Mouse (Mus musculus): ENCODE measurements around the gene Sqstm1. TPM values are rescaled to one million over a fixed set of nuclear protein-coding genes. Genes with fewer than 3 reads are reported as not detected.

Sqstm1 gene
- total RNA-seq, 2 experiments from 2014 or later, result 56.7 to 298 TPM

DNA sequence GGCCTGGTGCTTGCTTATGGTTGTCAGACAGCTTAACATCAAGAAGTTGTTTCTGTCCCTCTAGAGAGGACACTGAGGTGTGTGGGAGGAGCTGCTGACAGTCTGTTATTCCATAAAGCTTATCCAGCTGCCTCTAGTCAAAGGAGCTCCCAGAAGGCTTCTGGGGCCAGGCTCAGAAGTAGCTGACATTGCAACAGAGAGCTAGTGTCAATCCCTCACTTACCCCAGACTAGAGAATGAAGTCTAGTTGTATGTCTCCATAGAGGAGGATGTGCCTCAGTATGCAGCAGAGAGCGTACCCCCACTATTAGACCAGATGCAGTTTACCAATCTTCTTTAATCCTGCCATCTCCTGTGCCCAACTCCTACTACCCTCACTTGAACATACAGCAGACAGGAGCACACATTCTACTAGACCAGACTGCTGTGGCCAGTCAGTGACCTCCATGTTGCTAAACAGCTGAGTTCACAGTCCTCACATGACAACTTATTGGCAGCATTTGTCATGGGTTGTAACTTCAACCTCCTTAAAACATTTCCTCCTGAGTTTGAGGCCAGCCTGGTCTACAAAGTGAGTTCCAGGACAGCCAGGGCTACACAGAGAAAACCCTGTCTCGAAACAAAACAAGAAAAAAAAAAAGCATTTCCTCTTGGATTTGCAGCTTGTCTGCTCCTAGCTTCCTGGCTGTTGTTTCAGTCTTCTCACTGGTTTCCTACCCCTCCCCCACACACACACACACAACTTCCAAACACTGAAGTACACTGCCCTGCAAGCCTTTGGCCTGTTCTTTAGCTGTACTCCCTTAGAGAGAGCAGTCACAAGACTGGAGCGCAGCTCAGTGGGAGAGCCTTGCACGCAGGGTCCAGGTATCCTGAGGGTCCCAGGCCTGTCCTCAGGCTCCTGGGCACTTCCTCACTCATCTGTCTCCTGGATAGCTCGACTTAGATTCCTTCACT lies 31.8 kb downstream of the Sqstm1 start:
- no peak for ATAC-seq (ENCODE audit: poor library complexity, severe bottlenecking)

DNA sequence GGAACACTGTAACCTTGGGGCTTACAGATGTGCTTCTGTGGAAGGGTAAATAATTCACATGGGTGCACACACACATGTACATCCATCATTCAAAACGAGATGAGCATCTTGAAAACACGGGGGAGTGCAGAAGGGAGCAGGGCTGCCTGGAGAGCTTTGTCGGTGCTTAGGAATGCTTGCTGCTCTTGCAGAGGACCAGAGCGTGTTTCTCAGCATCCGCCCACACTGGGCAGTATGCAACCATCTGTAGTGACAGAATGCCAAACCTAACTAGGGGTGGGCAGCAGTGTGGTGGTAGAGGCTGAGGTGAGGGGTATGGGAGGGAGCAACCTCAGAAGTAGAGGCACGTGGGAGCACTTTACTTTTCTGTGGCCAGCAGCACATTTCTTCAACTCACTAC lies 33.5 kb downstream of the Sqstm1 start:
- no peak for ATAC-seq (ENCODE audit: poor library complexity, severe bottlenecking)

DNA sequence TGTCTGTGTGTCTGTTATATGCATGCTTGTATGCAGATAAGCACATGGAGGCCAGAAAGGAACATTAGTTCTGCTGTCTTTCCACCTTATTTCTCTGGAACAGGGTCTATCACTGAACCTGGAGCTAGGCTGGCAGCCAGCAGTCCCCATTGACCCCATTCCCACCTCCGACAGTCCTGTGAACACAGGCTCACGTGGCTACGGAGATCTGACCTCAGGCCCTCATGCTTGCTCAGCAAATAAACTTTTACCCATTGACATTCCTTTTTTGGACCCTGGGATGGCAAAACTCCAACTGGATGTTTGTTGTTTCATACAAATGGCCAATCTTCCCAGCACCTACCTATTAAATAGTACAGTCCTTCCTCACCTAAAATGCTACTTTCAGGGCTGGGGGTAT lies 34.3 kb downstream of the Sqstm1 start:
- no peak for ATAC-seq (ENCODE audit: poor library complexity, severe bottlenecking)

DNA sequence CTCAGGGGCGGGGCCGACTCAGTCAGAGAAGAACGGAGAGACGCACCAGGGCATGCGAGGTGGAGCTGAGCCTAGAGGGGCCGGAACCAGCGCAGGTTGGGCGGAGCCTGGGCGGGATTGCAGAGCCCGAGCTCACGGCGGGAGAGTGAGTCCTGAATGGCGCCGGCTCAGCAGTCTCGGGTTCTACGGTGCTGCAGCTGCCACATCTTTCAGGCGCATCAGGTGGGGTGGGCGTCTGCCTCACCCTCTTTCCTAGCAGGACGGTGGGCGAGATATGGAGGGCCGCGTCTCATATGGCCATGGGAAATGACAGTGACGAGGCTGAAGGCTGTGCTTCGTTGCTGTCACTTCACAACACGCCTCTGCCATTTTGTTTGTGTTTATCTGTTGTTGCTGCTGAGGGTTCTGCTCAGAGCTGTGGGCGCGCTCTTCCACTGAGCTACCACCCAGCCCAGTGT lies 35.9 kb downstream of the Sqstm1 start:
- ATAC-seq (ENCODE audit: poor library complexity, severe bottlenecking), result peak; percentile 100

DNA sequence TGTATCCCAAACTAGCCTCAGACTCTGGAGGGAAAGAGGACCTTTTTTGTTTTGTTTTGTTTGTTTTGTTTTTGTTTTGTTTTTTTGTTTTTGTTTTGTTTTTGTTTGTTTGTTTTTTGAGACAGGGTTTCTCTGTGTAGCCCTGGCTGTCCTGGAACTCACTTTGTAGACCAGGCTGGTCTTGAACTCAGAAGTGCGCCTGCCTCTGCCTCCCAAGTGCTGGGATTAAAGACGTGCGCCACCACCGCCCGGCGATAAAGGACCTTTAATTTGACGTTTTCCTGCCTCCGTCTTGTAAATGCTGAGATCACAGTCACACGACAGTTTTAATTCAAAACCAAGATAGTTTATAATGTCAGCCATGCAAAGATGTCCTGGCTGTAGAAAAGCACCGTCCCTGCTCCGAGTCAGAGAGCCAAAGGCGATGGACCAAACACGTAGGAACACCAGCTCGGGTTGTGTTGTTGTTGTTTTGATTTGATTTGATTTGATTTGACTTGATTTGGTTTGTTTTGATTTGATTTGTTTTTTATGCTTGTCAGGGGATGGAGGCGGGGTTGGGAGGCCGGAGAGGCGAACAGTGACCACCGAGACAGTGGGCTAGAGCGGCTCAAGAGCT lies 36.4 kb downstream of the Sqstm1 start, which contains the start of gene Mrnip:
Gene Mrnip (plus strand): TSS at position 334 of the 619 bp plus-strand sequence.
- peak; percentile 28 for ATAC-seq (ENCODE audit: poor library complexity, severe bottlenecking)

DNA sequence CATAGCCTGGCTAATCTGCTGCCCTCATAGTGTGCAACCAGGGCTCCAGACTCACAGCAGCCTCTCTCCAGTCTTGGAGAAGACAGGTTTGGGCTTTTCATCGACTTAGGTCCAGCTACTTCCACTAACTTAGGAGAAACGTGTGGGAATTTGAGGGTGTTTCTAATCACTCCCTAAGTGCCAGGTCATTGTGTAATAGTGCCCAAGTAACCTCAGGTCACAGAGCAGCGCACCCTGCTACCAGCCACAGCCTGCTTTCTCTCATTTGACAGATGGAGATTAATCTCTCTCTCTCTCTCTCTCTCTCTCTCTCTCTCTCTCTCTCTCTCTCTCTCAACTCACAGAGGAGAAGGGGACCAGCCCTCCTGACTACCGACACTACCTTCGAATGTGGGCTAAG lies 42.3 kb downstream of the Sqstm1 start:
- ATAC-seq (ENCODE audit: poor library complexity, severe bottlenecking), result no peak

DNA sequence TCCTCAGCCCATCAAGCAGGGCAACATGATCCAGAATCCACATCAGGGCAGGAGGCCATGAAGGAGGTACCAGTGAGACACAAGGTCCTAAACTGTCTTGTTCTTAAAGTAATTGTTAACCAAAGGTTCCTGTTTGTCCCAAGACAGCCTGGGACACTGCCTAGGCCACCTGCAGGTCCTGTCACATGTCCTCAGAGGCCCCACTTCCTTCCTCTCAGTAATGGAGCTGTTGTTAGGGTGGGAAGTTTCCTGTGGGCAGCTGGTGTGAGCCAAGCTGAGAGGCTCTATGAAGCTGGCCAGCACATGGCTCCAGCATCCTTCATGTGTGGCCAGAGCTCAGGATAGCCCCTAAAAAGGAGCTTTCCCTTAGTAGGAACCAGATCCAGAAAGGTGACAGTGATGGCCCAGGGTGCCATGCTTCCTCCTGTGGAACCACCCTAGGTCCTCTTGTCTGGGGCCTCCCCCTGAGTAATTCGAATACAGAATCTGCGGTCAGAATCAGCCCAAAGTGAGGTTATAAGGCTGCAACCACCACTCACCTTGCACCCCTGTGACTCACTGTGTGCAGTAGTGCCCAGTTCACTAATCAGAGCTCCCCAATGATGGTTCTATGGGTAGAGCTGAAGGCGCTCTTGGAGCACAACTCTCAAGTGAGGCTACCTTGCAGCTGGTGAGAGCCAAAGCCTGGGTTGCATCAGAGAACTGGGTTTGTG lies 48.1 kb downstream of the Sqstm1 start:
- ATAC-seq (ENCODE audit: poor library complexity, severe bottlenecking), result peak; percentile 15

DNA sequence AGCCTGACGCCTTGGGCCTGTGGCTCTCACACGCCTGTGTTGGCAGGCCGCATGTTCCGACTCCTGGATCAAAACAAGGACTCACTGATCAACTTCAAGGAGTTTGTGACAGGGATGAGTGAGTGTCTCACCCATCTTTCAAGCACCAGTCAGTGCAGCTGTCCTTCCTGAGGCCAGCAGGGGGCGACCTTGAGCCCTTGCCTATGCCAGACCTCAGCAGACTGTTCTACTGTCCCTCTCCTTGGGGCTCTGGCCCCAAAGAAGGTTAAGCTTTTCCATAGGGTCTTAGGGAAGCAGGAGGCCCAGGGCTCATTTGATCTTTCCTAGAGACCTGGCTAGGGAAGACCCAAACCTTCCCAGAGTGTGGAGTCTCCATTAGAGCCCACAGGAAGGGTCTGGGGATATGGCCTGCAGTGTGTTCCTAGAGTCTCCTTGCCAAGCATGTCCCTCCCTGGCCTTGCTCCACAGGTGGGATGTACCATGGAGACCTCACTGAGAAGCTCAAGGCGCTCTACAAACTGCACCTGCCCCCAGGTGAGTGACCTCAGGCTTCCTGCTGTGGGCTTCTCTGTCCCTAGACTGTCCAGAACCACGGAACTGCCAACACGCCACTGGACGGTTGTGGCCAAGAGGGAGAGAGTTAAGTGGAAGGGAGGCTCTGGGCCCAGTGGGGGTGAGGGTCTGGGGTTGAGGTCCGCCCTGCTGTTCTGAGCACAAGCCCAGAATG lies 48.9 kb downstream of the Sqstm1 start:
- peak; percentile 93 for ATAC-seq (ENCODE audit: poor library complexity, severe bottlenecking)

DNA sequence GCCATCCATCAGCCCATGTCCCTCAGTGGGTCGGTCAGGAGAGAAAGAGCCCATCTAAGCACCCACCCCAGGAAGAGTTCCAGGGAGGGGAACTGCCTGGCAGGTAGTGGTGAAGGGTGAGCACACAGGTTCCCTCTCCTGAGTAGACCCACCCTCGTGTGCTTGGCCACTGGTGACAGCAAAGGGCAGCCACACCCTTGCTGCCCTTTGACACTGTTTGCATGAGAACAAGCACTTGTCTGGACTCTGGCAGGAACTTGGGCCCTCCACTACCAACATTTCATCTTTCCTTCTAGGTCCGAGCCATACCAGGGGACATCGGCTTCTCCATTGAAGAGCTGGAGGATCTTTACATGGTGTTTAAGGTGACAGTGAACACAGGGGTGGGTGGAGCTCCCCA lies 51.3 kb downstream of the Sqstm1 start:
- no peak for ATAC-seq (ENCODE audit: poor library complexity, severe bottlenecking)

DNA sequence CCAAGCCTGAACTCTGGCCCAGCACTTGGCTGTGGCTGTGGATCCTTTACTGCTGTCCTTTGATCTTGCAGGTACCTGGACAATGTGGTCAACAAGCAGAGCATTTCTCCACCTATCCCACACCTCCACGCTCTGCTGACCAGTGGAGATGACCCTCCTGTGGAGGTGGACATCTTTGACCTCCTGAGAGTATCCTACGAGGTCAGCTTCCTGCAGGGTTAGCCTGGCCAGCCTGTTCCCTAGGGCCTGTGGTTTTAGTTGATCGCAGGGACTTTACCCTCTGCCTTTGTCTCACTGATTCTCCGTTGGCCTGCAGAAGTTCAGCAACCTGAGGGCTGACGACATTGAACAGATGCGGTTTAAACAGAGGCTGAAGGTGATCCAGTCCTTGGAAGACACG lies 52.3 kb downstream of the Sqstm1 start:
- ATAC-seq (ENCODE audit: poor library complexity, severe bottlenecking), result no peak

DNA sequence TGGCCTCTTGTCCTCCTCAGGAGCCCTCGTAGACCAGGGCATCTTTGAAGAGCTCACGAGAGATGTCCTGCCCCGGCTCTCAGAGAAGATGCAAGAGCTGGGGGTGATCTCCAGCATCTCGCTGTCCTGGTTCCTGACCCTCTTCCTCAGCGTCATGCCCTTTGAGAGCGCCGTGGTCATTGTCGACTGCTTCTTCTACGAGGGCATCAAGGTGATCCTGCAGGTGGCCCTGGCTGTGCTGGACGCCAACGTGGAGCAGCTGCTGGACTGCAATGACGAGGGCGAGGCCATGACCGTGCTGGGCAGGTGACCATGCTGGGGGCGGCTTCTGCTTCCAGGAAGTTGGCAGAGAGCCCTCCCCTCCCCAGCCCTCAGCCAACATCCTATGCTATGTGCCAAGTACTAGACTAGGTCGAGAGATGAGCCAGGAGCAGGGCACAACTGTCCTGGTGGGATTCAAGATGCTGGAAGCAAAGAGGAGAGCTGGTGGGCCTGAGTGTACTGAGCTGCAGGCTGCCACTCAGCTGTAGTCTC lies 53.8 kb downstream of the Sqstm1 start:
- no peak for ATAC-seq (ENCODE audit: poor library complexity, severe bottlenecking)

DNA sequence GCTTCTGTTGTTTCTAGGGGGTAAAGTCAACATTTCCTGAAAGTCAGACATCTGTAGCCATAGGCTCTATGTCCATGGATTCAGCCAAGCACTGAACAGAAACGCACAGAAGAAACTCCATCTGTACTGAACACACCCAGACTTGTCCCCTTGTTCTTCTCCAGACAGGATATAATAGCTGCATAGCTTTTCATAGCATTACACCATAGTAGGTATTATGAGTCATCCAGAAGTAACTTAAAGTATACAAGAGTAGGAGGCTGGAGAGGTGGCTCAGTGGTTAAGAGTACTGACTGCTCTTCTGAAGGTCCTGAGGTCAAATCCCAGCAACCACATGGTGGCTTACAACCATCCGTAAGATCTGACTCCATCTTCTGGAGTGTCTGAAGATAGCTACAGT lies 54.8 kb downstream of the Sqstm1 start:
- no peak for ATAC-seq (ENCODE audit: poor library complexity, severe bottlenecking)

DNA sequence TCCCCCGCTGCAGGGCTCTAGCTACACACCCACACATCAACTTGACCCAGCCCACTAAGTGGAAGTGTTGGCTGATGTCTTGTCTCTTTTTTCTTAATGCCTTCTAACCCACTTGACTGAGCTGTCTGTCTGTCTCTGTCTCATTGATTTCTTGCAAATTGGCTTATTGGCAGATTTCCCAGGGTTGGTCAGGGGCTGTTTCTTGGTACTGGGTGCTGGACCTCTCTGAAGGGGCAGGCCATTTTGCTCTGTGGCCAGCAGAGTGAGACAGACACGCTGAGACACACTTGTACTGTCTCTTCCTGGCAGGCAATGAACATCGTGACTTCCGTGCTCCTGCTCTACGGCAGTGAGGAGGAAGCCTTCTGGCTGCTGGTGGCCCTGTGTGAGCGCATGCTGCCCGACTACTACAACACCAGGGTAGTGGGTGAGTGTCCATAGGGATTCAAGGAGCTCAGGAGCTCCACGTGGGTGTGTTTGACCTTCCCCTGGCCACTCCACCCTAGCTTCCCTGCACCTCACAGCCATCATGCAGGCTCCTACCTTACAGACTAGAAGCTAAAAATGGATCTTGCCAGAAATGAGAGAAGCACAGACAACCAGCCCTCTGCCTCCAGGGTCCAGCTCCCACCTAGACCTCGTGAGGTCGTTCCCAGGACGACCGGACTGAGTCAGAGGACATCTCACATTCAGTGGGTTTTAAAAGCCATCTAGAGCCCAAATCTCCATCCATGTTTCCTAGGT lies 55.7 kb downstream of the Sqstm1 start:
- no peak for ATAC-seq (ENCODE audit: poor library complexity, severe bottlenecking)

DNA sequence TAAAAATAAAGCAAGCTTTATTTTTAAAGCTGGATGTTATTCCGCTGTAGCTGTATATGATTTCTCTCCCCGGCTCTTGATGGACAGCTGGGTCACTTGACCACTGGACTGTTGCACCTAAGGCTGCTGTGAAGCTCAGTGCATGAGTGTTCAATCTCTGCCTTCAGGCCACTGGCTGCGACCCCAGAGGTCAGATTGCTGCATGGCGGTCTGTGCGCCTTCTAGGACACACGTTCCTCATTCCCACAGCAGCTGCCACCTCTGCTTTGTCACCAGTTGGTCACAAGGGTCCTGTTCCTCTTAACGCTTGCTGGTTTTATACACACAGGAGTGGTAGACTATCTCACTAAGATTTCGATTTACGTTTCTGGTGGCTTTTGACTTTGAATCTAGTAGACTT lies 56.5 kb downstream of the Sqstm1 start:
- no peak for ATAC-seq (ENCODE audit: poor library complexity, severe bottlenecking)

DNA sequence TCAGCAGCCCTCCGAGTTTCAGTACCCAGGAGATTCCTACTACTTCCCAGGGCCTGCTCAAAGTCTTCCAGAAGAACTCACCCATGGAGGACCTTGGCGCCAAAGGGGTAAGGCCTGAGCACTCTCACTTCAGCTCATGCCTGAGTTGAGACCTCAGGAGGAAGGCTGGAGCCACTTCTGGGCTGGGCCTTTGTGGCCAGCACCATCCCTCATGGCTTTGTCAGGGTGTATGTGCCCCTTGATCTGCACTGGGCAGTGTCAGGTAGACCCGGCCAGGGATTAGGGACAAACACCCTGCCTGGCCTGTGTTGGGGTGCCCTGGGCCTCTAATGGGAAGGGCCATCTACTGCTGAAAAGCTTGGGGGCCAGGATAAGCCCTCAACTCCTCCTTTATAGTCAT lies 59.3 kb downstream of the Sqstm1 start:
- no peak for ATAC-seq (ENCODE audit: poor library complexity, severe bottlenecking)

DNA sequence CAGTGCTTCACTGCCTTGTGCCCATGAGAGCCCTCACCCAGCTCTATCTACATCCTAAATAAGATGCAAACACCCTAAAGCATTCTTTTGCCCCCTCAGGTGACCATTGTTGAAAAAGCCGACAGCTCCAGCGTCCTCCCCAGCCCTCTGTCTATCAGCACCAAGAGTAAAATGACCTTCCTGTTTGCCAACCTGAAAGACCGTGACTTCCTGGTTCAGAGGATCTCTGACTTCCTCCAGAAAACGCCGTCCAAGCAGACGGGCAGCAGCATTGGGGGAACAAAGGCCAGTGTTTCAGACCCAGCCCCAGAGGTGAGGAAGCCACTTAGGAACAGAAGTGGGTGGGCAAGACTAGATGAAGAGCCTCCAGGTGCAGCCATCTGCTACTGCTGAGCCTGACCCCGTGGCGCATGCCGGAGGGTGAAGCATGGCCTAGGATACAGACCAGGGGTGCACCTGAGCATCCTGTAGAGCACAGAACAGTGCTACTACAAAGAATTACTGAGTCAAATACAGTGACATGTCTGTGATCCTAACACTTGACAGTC lies 61.0 kb downstream of the Sqstm1 start:
- ATAC-seq (ENCODE audit: poor library complexity, severe bottlenecking), result peak; percentile 82

All from megakaryocyte, adult 5-6 weeks (primary cell).